Mouse (Mus musculus) testis, adult 10 weeks (tissue): ENCODE measurements around the gene Tnfaip1. TPM values are rescaled to one million over a fixed set of nuclear protein-coding genes. Genes with fewer than 3 reads are reported as not detected.

Experiments used
- polyA plus RNA-seq: library from polyadenylated mRNA; stranded (reverse); fragments of 350-450 nt; fragmentation: Illumina TruSeq; extraction: RNeasy Lipid Tissue Mini Kit (QIAGEN cat#74804); gene quantifications from one replicate; pipeline ENCODE4 v1.2.3, GENCODE M21; 2014; ENCODE audit warnings: low read depth, low replicate concordance

Gene Tnfaip1
- 8.6 TPM for polyA plus RNA-seq

GRCm38 (mm10) chr11:78536080-78536689 lies at the start of gene Tnfaip1, which contains the start of gene Ift20:
Gene Tnfaip1, minus strand, starts transcription at chr11:78536332.
Gene Ift20, plus strand, starts transcription at chr11:78536361.

DNA sequence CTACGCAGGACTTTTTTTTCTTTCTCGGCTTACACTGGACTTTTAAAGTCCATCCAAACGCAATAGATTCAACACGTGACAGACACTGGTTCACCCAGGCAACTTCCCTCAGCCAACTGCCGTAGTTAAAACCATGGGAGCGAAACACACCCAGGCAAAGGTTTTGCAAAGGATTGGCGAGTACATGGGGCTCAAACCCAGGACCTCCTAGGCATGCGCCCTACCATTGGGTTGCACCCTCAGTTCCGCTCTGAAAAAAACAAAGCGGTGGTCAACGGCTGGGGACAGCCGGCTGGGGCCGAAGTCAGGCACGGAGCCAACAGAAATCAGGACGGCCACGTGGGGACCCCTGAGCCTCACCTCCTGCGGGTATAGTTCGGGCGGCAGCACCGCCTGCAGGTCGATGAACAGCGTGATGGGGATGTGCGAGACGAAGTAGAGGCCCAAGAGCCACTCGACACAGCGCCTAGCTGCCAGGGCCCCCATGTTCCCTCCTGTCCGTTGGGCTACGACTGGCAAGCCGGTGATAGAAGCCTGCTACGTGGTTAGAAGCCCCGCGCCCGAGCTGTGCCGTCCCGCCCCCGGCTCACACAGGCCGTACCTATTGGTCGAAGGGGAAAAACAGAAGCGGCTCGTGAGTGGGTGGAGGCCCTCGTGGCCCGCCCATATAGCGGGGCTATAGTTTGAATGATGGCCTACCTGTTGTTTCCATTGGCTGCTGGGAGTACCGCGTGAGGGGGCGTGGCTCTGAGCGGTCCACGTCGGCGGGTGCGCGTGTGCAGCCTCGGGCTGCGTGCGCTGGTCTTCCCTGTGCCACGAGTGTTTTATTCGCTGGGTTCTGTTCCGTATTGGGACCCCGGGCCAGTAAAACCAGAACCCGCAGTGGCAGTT lies 14.3 kb upstream of the Tnfaip1 start, which contains the start of gene Tmem97:
Gene Tmem97 (minus strand): TSS at position 610 of the 891 bp plus-strand sequence.

GRCm38 (mm10) chr11:78512025-78512957 lies 23.8 kb downstream of the Tnfaip1 start, which contains the start of the genes Tmem199 and Poldip2:
Gene Tmem199, minus strand, starts transcription at chr11:78512172.
Gene Poldip2, plus strand, starts transcription at chr11:78512193.

DNA sequence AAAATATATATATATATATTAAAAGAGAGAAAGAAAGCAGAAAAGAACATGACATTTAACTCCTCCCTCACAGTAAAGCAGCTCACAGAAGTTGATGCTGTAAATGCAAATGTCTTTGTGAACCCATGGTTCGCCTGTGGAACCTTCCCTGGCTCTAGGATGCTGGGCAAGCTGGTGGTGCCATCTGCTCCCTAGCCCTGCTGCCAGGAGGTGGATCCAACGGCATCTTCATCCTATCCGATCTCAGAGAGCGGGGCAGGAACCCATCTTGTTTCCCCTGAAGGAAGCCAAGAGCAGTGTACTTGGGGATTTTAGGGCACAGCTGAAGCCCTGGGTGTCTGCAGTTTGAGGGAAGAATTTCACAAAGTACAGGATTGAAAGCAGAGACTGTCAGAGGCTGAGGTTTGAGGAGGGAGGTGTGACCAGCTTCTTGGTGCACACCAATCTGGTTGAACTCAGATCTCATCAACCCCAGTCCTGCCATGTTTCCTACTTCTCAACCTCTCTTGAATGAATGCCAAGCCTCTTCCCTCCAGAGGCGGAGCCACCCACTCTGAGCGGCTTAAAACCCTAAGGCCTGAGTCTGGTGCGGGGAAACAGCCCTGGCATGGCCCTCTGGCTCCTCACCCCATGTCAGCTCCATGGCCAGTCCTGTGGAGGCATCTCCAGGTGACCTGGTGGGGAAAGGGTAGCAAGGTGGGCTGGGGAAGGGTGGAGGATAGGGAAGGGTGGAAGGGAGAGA lies 33.1 kb downstream of the Tnfaip1 start, which contains the start of gene Sebox:
Gene Sebox (plus strand): TSS at position 539 of the 742 bp plus-strand sequence.

DNA sequence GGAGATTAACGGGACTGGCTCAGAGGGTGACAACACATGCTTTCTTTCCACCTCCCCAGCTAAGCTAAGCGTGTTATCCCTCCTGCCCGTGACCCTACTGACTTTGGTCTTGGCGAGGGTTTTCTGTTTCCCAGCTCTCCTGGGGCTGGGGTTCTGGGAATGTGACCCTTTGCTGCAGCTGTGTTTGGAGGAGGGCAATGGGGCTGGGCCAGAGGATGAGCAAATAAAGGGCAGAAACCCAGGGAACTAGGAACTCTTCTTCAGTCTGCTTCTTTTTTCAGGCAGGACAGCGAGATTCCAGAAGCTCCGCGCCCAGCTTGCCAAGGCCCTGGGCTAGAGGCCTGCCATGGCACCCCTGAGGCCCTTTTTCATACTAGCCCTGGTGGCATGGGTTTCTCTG lies 37.1 kb downstream of the Tnfaip1 start, which contains the start of gene Vtn:
Gene Vtn (plus strand): TSS at position 88 of the 400 bp plus-strand sequence.

DNA sequence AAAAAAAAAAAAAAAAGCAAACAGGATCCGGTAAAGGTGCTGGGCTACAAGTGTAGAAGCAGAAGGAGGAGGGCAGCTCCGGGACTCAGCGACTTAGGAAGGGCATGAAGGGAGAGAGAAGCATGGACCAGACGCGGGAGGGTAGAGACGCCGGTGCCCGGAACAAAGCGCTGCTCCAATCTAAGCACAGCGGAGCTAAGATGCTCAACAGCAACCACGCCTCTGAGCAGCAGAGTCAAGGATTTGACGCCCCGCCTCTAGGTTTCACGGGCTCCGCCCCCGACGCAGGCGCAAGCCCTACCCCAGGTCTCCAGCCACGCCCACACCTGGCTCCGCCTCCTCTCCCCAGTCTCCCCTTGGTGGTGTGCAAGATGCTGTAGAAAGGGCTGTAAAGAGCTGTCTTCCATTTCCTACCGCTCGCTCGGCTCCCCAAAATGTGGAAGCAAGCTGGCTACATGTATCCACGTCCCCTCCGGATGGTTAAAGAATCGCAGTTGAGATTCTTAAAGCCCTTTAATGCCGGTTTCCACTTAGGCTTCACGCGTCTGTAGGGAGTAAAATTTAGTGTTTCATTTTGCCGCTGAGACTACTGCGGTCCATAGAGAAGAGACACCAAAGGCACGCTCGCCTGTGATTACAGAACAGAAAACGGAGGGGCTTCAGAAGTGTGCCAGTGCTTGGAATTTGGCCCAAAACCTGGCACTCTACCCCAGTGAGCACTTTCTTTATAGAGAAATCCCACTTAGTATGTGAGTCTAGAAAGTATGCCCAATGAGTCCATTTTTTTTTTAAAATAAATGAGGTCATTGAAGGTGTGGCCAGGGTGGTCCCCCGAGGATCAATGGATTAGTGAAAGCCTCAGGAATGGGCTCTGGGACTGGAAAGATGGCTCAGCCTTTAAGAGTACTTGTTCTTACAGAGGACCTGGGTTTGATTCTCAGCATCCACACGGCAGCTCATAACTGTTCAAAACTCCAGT lies 38.3 kb downstream of the Tnfaip1 start, which contains the start of gene Sarm1:
Gene Sarm1 (minus strand): TSS at position 211 of the 979 bp plus-strand sequence.

Other genes with a start within 250 kb of the Tnfaip1 start
- gene BC030499, start 245.5 kb downstream of the Tnfaip1 start, polyA plus RNA-seq: 0.46 TPM
- gene Spag5, start 234.8 kb downstream of the Tnfaip1 start, polyA plus RNA-seq: 48.0 TPM
- gene Aldoc, start 213.4 kb downstream of the Tnfaip1 start, polyA plus RNA-seq: 4.2 TPM
- 3.7 TPM for gene Pigs, start 207.9 kb downstream of the Tnfaip1 start, polyA plus RNA-seq
- 9.2 TPM for gene Unc119, start 192.8 kb downstream of the Tnfaip1 start, polyA plus RNA-seq
- gene Foxn1, start 149.8 kb downstream of the Tnfaip1 start, polyA plus RNA-seq: not detected
- 0.41 TPM for gene Slc13a2, start 114.1 kb downstream of the Tnfaip1 start, polyA plus RNA-seq
- gene Slc46a1, start 70.6 kb downstream of the Tnfaip1 start, polyA plus RNA-seq: 0.31 TPM
- gene Sarm1, start 38.6 kb downstream of the Tnfaip1 start, polyA plus RNA-seq: 0.15 TPM
- 0.73 TPM for gene Vtn, start 37.2 kb downstream of the Tnfaip1 start, polyA plus RNA-seq
- gene Sebox, start 32.9 kb downstream of the Tnfaip1 start, polyA plus RNA-seq: not detected
- gene Tmem199, start 24.2 kb downstream of the Tnfaip1 start, polyA plus RNA-seq: 29.0 TPM
- 39.3 TPM for gene Poldip2, start 24.1 kb downstream of the Tnfaip1 start, polyA plus RNA-seq
- gene Ift20, start within 50 bp of the Tnfaip1 start, polyA plus RNA-seq: 45.9 TPM
- gene Tmem97, start 14.4 kb upstream of the Tnfaip1 start, polyA plus RNA-seq: 411 TPM
- gene Nlk, start 161.0 kb upstream of the Tnfaip1 start, polyA plus RNA-seq: 25.2 TPM
- 2.8 TPM for gene Ccnq, start 215.4 kb upstream of the Tnfaip1 start, polyA plus RNA-seq